Mouse (Mus musculus): Measurements from ENCODE around the gene Ankdd1a. TPM values are rescaled to one million over a fixed set of nuclear protein-coding genes. Genes with fewer than 3 reads are reported as not detected.

The Ankdd1a gene
- polyA plus RNA-seq, 1 experiment: 0.11 TPM

DNA sequence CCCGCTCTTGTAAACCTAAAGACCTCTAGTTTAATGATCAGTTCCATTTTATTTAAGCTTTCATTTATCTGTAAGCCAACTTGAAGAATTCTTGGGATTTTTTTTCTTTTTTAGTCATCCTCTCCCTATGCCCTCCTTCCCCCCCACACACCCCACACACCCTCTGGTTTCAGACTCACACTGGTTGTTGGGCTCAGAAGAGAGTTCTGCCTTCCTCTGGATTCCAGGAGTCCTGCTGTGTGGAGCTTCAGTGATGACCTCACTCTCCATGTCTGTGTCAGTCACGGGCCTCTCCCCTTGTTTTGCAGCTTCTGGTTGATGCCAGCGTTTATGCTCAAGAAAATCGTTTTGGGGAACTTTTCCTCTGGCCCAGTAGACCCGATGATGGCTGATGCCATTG is 39.9 kb downstream of the Ankdd1a start:
- TF ChIP-seq CTCF (IDR thresholded peaks at IDR 0.05; ENCODE audit: extremely low read depth, insufficient read depth, insufficient read length, insufficient replicate concordance) (no peak), POLR2A (IDR thresholded peaks at IDR 0.05; ENCODE audit: low read depth, low read length) (no peak)
- Histone ChIP-seq H3K4me1 (ENCODE audit: control insufficient read depth, insufficient read depth, insufficient read length) (no peaks in the 10 kb centered on the region), H3K27ac (ENCODE audit: insufficient read depth, low read length) (no peak overlapping the region), H3K27me3 (ENCODE audit: control insufficient read depth, insufficient read depth, low read length) (no peaks in the 10 kb centered on the region), H3K36me3 (ENCODE audit: control insufficient read depth, insufficient read depth, low read length) (peaks cover 49% of the 10 kb centered on the region), H3K4me3 (ENCODE audit: extremely low read depth, insufficient read depth, insufficient read length) (no peak overlapping the region)
- no peak for DNase-seq (ENCODE audit: low read depth in 1 of 2, low spot score in 2 of 2)
- 88% methylated on average over 5 of the region's 5 CpGs for WGBS

- no peak overlapping the region for H3K27ac ChIP-seq (ENCODE audit: insufficient read depth, low read length)
- no peaks in the 10 kb centered on the region for H3K27me3 ChIP-seq (ENCODE audit: control insufficient read depth, insufficient read depth, low read length)
- 89% methylated on average over 8 of the region's 8 CpGs for WGBS
- TF ChIP-seq CTCF (IDR thresholded peaks at IDR 0.05; ENCODE audit: extremely low read depth, insufficient read depth, insufficient read length, insufficient replicate concordance) (no peak), POLR2A (IDR thresholded peaks at IDR 0.05; ENCODE audit: low read depth, low read length) (no peak)
- no peak overlapping the region for H3K4me3 ChIP-seq (ENCODE audit: extremely low read depth, insufficient read depth, insufficient read length)
- H3K4me1 ChIP-seq (ENCODE audit: control insufficient read depth, insufficient read depth, insufficient read length): no peaks in the 10 kb centered on the region
- DNase-seq (ENCODE audit: low read depth in 1 of 2, low spot score in 2 of 2): no peak
- peaks cover 42% of the 10 kb centered on the region for H3K36me3 ChIP-seq (ENCODE audit: control insufficient read depth, insufficient read depth, low read length)
Observed at GRCm38 (mm10) chr9:65479158-65479557, 40.8 kb downstream of the Ankdd1a start.

DNA sequence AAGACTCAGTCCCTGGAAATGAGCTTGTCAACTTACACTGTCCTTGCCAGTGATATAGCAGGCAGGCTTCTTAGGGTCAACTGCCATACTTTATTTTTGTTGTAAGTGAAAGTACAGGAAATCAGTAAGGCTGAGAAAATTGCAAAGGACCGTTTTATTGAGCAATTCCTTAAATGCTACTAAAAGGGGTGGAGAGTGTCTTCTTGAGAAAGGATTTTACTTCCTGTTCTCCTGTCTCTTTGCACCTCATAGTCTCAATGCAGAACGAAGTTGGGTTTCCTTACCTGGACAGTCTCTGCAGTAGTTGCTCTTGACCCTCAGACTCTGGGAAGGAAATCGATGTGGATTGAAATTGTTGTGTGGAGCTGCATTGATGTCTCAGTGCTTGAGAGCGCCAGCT is 47.2 kb downstream of the Ankdd1a start:
- no peak for DNase-seq (ENCODE audit: low read depth in 1 of 2, low spot score in 2 of 2)
- no peaks in the 10 kb centered on the region for H3K27me3 ChIP-seq (ENCODE audit: control insufficient read depth, insufficient read depth, low read length)
- H3K4me1 ChIP-seq (ENCODE audit: control insufficient read depth, insufficient read depth, insufficient read length): no peaks in the 10 kb centered on the region
- peaks cover 24% of the 10 kb centered on the region for H3K36me3 ChIP-seq (ENCODE audit: control insufficient read depth, insufficient read depth, low read length)
- TF ChIP-seq POLR2A (IDR thresholded peaks at IDR 0.05; ENCODE audit: low read depth, low read length) (no peak), CTCF (IDR thresholded peaks at IDR 0.05; ENCODE audit: extremely low read depth, insufficient read depth, insufficient read length, insufficient replicate concordance) (no peak)
- WGBS: 84% methylated on average over 4 of the region's 4 CpGs
- H3K27ac ChIP-seq (ENCODE audit: insufficient read depth, low read length): no peak overlapping the region
- H3K4me3 ChIP-seq (ENCODE audit: extremely low read depth, insufficient read depth, insufficient read length): no peak overlapping the region

GRCm38 (mm10) chr9:65467686-65468085 is 52.3 kb downstream of the Ankdd1a start:
- DNase-seq (ENCODE audit: low read depth in 1 of 2, low spot score in 2 of 2): no peak
- Histone ChIP-seq H3K4me3 (ENCODE audit: extremely low read depth, insufficient read depth, insufficient read length) (no peak overlapping the region), H3K27ac (ENCODE audit: insufficient read depth, low read length) (no peak overlapping the region), H3K4me1 (ENCODE audit: control insufficient read depth, insufficient read depth, insufficient read length) (no peaks in the 10 kb centered on the region), H3K27me3 (ENCODE audit: control insufficient read depth, insufficient read depth, low read length) (no peaks in the 10 kb centered on the region), H3K36me3 (ENCODE audit: control insufficient read depth, insufficient read depth, low read length) (peaks cover 22% of the 10 kb centered on the region)
- TF ChIP-seq POLR2A (IDR thresholded peaks at IDR 0.05; ENCODE audit: low read depth, low read length) (no peak), CTCF (IDR thresholded peaks at IDR 0.05; ENCODE audit: extremely low read depth, insufficient read depth, insufficient read length, insufficient replicate concordance) (no peak)
- 88% methylated on average over 11 of the region's 11 CpGs for WGBS

- H3K4me1 ChIP-seq (ENCODE audit: control insufficient read depth, insufficient read depth, insufficient read length): peaks cover 4% of the 10 kb centered on the region; the same call in 1 of the 2 replicates
- TF ChIP-seq CTCF (IDR thresholded peaks at IDR 0.05; ENCODE audit: extremely low read depth, insufficient read depth, insufficient read length, insufficient replicate concordance): no peak
- TF ChIP-seq POLR2A (IDR thresholded peaks at IDR 0.05; ENCODE audit: low read depth, low read length): no peak
- no peak overlapping the region for H3K4me3 ChIP-seq (ENCODE audit: extremely low read depth, insufficient read depth, insufficient read length)
- no peak for DNase-seq (ENCODE audit: low read depth in 1 of 2, low spot score in 2 of 2)
- H3K36me3 ChIP-seq (ENCODE audit: control insufficient read depth, insufficient read depth, low read length): peaks cover 22% of the 10 kb centered on the region
- H3K27me3 ChIP-seq (ENCODE audit: control insufficient read depth, insufficient read depth, low read length): no peaks in the 10 kb centered on the region
- no peak overlapping the region for H3K27ac ChIP-seq (ENCODE audit: insufficient read depth, low read length)
- WGBS: 89% methylated on average over 2 of the region's 2 CpGs
Observed at GRCm38 (mm10) chr9:65465241-65465640, 54.8 kb downstream of the Ankdd1a start.

DNA sequence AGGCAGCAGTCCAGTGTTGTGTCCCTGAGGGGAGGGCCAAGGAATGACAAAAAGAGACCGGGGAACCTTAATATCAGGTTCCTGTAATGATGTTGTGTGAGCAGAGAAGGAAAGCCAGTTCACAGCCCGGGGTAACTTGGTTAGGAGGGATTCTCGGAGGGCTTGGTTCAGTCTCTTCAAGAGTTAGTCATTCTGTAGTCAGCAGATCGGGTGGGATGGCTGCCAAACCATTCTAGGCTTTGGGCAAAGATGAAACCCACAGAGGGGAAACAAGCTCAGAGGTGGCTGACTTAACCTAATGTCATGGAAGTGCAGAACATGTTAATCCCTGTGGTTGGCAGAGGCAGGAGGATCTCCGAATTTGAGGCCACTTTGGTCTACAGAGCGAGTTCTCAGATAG is 55.8 kb downstream of the Ankdd1a start:
- no peak for TF ChIP-seq CTCF (IDR thresholded peaks at IDR 0.05; ENCODE audit: extremely low read depth, insufficient read depth, insufficient read length, insufficient replicate concordance)
- TF ChIP-seq POLR2A (IDR thresholded peaks at IDR 0.05; ENCODE audit: low read depth, low read length): no peak
- DNase-seq (ENCODE audit: low read depth in 1 of 2, low spot score in 2 of 2): no peak
- Histone ChIP-seq H3K4me1 (ENCODE audit: control insufficient read depth, insufficient read depth, insufficient read length) (peaks cover 4% of the 10 kb centered on the region; the same call in 1 of the 2 replicates), H3K27me3 (ENCODE audit: control insufficient read depth, insufficient read depth, low read length) (no peaks in the 10 kb centered on the region), H3K36me3 (ENCODE audit: control insufficient read depth, insufficient read depth, low read length) (peaks cover 15% of the 10 kb centered on the region), H3K4me3 (ENCODE audit: extremely low read depth, insufficient read depth, insufficient read length) (no peak overlapping the region), H3K27ac (ENCODE audit: insufficient read depth, low read length) (no peak overlapping the region)
- WGBS: 72% methylated on average over 6 of the region's 6 CpGs

GRCm38 (mm10) chr9:65462544-65462943 is 57.4 kb downstream of the Ankdd1a start:
- Histone ChIP-seq H3K27ac (ENCODE audit: insufficient read depth, low read length) (no peak overlapping the region), H3K4me3 (ENCODE audit: extremely low read depth, insufficient read depth, insufficient read length) (no peak overlapping the region), H3K27me3 (ENCODE audit: control insufficient read depth, insufficient read depth, low read length) (no peaks in the 10 kb centered on the region), H3K4me1 (ENCODE audit: control insufficient read depth, insufficient read depth, insufficient read length) (peaks cover 4% of the 10 kb centered on the region; the same call in 1 of the 2 replicates), H3K36me3 (ENCODE audit: control insufficient read depth, insufficient read depth, low read length) (peaks cover 10% of the 10 kb centered on the region; the same call in 1 of the 2 replicates)
- DNase-seq (ENCODE audit: low read depth in 1 of 2, low spot score in 2 of 2): no peak
- TF ChIP-seq CTCF (IDR thresholded peaks at IDR 0.05; ENCODE audit: extremely low read depth, insufficient read depth, insufficient read length, insufficient replicate concordance): no peak
- no peak for TF ChIP-seq POLR2A (IDR thresholded peaks at IDR 0.05; ENCODE audit: low read depth, low read length)
- WGBS: 88% methylated on average over 5 of the region's 5 CpGs
